Mouse (Mus musculus): ENCODE results near the gene Myl3. TPM values are rescaled to one million over a fixed set of nuclear protein-coding genes. Genes with fewer than 3 reads are reported as not detected.
A peak's percentile ranks its signal among the peaks of the same experiment; 100 is the strongest.

Gene Myl3
- total and polyA plus RNA-seq, 3 experiments = not detected

- TF ChIP-seq MXI1 (IDR thresholded peaks at IDR 0.05; ENCODE audit: low read depth, low read length) = no peak
- TF ChIP-seq CTCF (IDR thresholded peaks at IDR 0.05 in 2 of 3, conservative IDR thresholded peaks at IDR 0.05 in 1 of 3; ENCODE audit: control insufficient read depth in 1 of 3, insufficient read depth in 1 of 3, low read depth in 2 of 3, low read length in 3 of 3, poor library complexity in 1 of 3, severe bottlenecking in 1 of 3) = 0 out of 6 replicates have a peak, but pooled peaks of 1 of the 3 experiments have one; percentile 1
- Histone ChIP-seq H3K27me3 (ENCODE audit: control insufficient read depth in 1 of 2, insufficient read depth in 2 of 2, low read length in 2 of 2) (no peaks in the 10 kb centered on the region; a peak in 3 of 4 replicates), H3K79me2 (ENCODE audit: control insufficient read depth, insufficient read depth, low read length, poor library complexity) (no peaks in the 10 kb centered on the region)
These were observed 36.9 kb downstream of the Myl3 start for GRCm38 (mm10) chr9:110778559-110778958.

DNA sequence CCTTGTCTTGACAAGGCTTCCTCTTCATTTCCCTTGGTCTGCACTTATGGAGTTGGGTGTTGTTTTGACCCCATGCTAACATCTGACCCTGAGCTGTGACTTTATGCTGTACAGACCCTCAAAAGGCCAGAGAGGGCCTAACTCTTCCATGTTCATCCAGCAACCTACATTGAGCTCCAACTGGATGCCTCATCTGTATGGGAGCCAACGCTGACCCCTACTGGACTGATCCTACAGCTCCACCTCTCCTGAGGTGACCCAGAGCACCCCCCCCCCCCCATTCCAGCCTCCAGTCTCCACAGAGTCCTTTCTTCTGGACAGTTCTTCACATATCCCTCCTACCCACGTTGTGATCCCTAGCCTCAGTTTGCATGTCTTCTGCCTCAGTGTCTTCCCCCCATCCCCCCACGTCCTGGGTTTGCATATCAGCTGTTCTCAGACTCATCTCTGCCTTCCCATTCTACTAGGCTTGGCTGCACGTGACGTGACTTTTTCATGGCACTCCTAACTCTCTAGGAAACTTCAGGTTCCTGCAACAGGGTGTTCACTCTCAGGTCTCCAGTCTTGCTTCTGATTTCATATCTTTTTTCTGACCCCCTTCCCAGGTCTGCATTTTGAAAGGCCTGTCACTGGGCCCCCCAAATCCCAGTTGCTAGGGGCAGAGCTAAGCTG is 37.7 kb downstream of the Myl3 start:
- H3K4me1 ChIP-seq (ENCODE audit: control insufficient read depth in 1 of 2, insufficient read depth in 2 of 2, low read length in 2 of 2) = peaks cover 0 to 5% of the 10 kb centered on the region in 2 experiments; a peak in 1 of 4 replicates
- no peak overlapping the region for H3K27ac ChIP-seq (ENCODE audit: control insufficient read depth, low read depth, low read length)
- DNase-seq (ENCODE audit: low read depth, low spot score) = peak; percentile 44
- no peaks in the 10 kb centered on the region; a peak in 3 of 4 replicates for H3K27me3 ChIP-seq (ENCODE audit: control insufficient read depth in 1 of 2, insufficient read depth in 2 of 2, low read length in 2 of 2)
- H3K79me2 ChIP-seq (ENCODE audit: control insufficient read depth, insufficient read depth, low read length, poor library complexity) = no peaks in the 10 kb centered on the region
- no peak overlapping the region for H3K4me3 ChIP-seq (ENCODE audit: control insufficient read depth in 1 of 2, insufficient read depth in 1 of 2, low read depth in 2 of 2, low read length in 2 of 2)
- H3K9me3 ChIP-seq (replicated peaks; ENCODE audit: insufficient read depth, low read length) = no peaks in the 10 kb centered on the region
- no peaks in the 10 kb centered on the region for H3K36me3 ChIP-seq (ENCODE audit: control insufficient read depth in 1 of 2, insufficient read depth in 2 of 2, low read length in 2 of 2)
- no peak overlapping the region for H3K9ac ChIP-seq (ENCODE audit: control insufficient read depth, low read depth, low read length, poor library complexity, severe bottlenecking)
- TF ChIP-seq POLR2A (IDR thresholded peaks at IDR 0.05; ENCODE audit: control insufficient read depth in 1 of 2, insufficient read depth in 1 of 2, low read depth in 1 of 2, low read length in 2 of 2, poor library complexity in 1 of 2) (no peak), MYC (IDR thresholded peaks at IDR 0.05; ENCODE audit: low read depth, low read length) (no peak), ZNF384 (IDR thresholded peaks at IDR 0.05; ENCODE audit: low read depth, low read length) (no peak), RCOR1 (IDR thresholded peaks at IDR 0.05; ENCODE audit: low read depth, low read length) (no peak), ZC3H11A (IDR thresholded peaks at IDR 0.05; ENCODE audit: low read depth, low read length) (peak; percentile 22; the same call in 1 of the 2 replicates), TBP (IDR thresholded peaks at IDR 0.05; ENCODE audit: low read depth, low read length) (no peak), TAL1 (IDR thresholded peaks at IDR 0.05; ENCODE audit: low read length) (no peak), MYB (IDR thresholded peaks at IDR 0.05; ENCODE audit: low read depth, low read length) (no peak), USF2 (IDR thresholded peaks at IDR 0.05; ENCODE audit: borderline replicate concordance in 1 of 2, insufficient read depth in 1 of 2, low read depth in 1 of 2, low read length in 2 of 2) (no peak), E2F4 (IDR thresholded peaks at IDR 0.05; ENCODE audit: borderline replicate concordance, low read depth, low read length) (no peak), BHLHE40 (IDR thresholded peaks at IDR 0.05; ENCODE audit: borderline replicate concordance, low read depth, low read length) (no peak), EP300 (IDR thresholded peaks at IDR 0.05; ENCODE audit: low read depth in 1 of 2, low read length in 2 of 2) (no peak), CTCF (IDR thresholded peaks at IDR 0.05 in 2 of 3, conservative IDR thresholded peaks at IDR 0.05 in 1 of 3; ENCODE audit: control insufficient read depth in 1 of 3, insufficient read depth in 1 of 3, low read depth in 2 of 3, low read length in 3 of 3, poor library complexity in 1 of 3, severe bottlenecking in 1 of 3) (peak; percentile 45 to 69 (median 60)), TCF12 (IDR thresholded peaks at IDR 0.05; ENCODE audit: low read depth, low read length) (no peak), MAZ (IDR thresholded peaks at IDR 0.05; ENCODE audit: low read depth, low read length) (no peak), ELF1 (IDR thresholded peaks at IDR 0.05; ENCODE audit: low read depth, low read length) (no peak), POLR2AphosphoS5 (IDR thresholded peaks at IDR 0.05; ENCODE audit: borderline replicate concordance, low read depth, low read length) (no peak), ZMIZ1 (IDR thresholded peaks at IDR 0.05; ENCODE audit: low read depth, low read length) (no peak), POLR2AphosphoS2 (IDR thresholded peaks at IDR 0.05; ENCODE audit: low read length) (no peak), MAFK (IDR thresholded peaks at IDR 0.05; ENCODE audit: borderline replicate concordance, low read depth, low read length) (no peak), RAD21 (IDR thresholded peaks at IDR 0.05; ENCODE audit: low read depth, low read length) (peak; percentile 46), SMC3 (IDR thresholded peaks at IDR 0.05; ENCODE audit: low read depth, low read length) (peak; percentile 39)

More at GRCm38 (mm10) chr9:110778559-110778958, 36.9 kb downstream of the Myl3 start:
- Histone ChIP-seq H3K9ac (ENCODE audit: control insufficient read depth, low read depth, low read length, poor library complexity, severe bottlenecking) (no peak overlapping the region), H3K36me3 (ENCODE audit: control insufficient read depth in 1 of 2, insufficient read depth in 2 of 2, low read length in 2 of 2) (no peaks in the 10 kb centered on the region), H3K4me3 (ENCODE audit: control insufficient read depth in 1 of 2, insufficient read depth in 1 of 2, low read depth in 2 of 2, low read length in 2 of 2) (no peak overlapping the region), H3K9me3 (replicated peaks; ENCODE audit: insufficient read depth, low read length) (no peaks in the 10 kb centered on the region), H3K4me1 (ENCODE audit: control insufficient read depth in 1 of 2, insufficient read depth in 2 of 2, low read length in 2 of 2) (peaks cover 0 to 5% of the 10 kb centered on the region in 2 experiments; a peak in 1 of 4 replicates), H3K27ac (ENCODE audit: control insufficient read depth, low read depth, low read length) (no peak overlapping the region)
- DNase-seq (ENCODE audit: low read depth, low spot score) = no peak
